Mouse (Mus musculus) heart, postnatal 25 days (tissue): ENCODE measurements around the gene Smoc2. TPM values are rescaled to one million over a fixed set of nuclear protein-coding genes. Genes with fewer than 3 reads are reported as not detected.
A peak's percentile ranks its signal among the peaks of the same experiment; 100 is the strongest.

Experiments
- DNase-seq: peaks from one replicate; pipeline ENCODE4 v3.0.0; 2022; ENCODE audit warnings: low spot score
- intact Hi-C: fragments of 180-260 bp; cut with DNase I; formaldehyde crosslinking; loops from one replicate; pipeline ENCODE4 v1.15.1; 2025
- total RNA-seq, 2 experiments: library from RNA; stranded (reverse); gene quantifications; 2 replicates each; pipeline ENCODE4 v1.2.3; 2021

Gene Smoc2
- total RNA-seq, 2 experiments from 2014 or later: 41.3 to 49.1 TPM

- DNase-seq: no peak
- intact Hi-C loops: no loop called here
Measured at GRCm38 (mm10) chr17:14392443-14392842, 113.1 kb downstream of the Smoc2 start.

- no peak for DNase-seq
- intact Hi-C loops: no loop called here
Measured at GRCm38 (mm10) chr17:14394861-14395260, 115.6 kb downstream of the Smoc2 start.

DNA sequence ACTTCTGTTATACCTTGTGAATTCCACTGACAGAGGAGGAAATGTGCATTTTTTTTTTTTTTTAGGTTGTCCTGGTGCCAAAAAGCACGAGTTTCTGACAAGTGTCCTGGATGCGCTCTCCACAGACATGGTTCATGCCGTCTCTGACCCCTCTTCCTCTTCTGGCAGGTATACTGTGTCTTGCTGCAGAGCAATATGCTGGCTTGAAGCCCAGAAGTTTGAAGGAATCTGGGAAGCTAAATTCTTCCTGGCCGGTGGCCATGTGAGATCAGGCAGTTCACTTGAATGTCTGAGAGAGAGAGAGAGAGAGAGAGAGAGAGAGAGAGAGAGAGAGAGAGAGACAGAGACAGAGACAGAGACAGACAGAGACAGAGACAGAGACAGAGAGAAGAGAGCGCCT lies 118.2 kb downstream of the Smoc2 start:
- DNase-seq: peak; percentile 19
- intact Hi-C loops: no loop called here

DNA sequence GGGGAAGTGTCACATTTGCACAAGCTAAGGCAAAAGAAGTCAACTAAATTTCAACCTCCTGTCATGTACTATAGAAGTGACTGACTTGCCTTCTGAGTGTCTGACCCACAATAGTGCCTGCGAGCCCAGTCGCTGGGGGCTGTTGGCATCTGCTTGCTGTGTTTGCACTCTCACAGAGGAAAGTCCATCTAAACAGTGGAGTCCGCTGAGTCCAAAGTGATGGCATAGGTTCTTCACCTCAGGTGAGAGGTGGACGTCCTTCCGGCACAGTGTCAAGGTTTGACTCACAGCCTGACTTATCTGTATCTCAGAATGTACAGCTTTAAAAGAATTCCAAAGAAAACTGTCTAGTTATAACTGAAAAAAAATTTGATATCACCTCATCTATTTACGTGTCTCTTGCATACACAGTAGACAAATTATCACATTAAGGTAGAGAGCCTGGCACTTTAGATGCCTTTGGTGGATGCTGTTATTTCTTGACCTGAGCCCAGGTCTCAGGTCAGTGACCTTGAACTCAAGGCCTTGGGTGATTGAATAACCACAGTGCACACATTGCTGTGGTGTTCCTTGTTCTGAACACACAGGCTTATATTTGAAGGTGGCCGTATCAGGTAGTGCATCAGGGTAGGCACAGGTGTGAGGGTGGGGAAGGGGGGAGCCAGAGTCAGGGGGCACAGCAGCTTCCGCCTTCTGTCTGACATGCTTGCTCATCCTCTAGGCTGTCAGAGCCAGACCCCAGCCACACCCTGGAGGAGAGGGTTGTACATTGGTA lies 119.5 kb downstream of the Smoc2 start:
- DNase-seq: no peak
- intact Hi-C loops: no loop called here

DNA sequence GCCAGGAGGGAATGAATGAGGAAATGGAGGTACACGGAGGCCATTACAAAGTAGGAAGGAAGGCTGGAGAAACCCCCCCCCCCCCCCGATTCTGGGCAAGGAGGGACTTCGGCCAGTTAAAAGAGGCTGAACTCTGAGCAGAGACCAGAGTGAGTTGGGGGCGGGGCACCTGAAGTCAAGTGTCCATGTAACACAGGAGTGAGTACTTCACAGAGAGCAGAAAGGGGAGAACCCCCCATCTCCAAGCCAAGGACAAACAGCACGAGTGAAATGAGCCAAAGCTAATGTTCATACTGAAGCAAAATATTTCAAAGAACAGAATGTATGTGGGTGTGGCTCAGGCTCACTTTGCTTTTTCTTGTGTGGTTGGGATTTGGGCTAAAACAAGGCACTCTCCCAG lies 121.7 kb downstream of the Smoc2 start:
- DNase-seq: no peak
- intact Hi-C loops: no loop called here

DNA sequence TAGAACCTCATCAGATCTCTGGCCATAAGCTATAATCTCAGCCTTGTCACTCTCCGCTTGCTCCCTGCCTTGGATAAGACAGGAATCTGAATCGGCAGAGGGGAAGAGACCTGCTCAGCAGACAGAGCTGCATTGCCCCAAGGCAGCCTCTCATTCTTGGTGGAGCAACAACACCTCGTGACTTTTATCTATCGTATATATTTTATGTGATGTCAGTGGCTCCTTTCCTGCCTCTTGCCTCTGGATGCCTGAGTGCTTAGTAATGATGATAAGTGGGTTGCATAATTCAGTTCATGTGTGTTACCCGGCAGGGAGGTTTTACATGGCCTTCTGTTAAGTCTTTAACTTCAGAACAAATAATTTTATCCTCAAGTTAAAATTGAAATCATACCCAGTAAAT lies 128.6 kb downstream of the Smoc2 start:
- DNase-seq: no peak
- intact Hi-C loops: no loop called here

- intact Hi-C loops: loop anchor here (2.0 kb wide), 1 partner anchor 180 kb away; no protein-coding TSS in a partner anchor
- DNase-seq: no peak
Measured at GRCm38 (mm10) chr17:14412460-14412859, 133.2 kb downstream of the Smoc2 start.

DNA sequence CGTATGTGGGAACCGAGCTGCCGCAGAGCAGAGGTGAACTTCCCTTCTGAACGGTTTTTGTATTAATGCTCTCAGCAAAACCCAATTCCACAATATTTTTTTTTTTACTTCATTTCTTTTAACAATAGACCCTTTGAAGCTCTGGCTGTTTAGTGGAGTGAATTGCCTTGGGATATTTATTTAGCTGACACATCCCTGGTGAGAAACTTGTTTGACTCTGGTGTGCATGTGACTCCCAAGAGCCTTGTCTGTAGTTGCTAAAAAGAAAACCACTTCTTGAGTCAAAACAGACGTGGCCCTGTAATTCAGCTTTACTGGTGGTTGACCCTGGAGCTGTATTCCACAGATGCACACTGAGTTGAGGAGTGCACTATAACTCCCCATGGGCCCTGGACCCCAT lies 135.2 kb downstream of the Smoc2 start:
- intact Hi-C loops: no loop called here
- DNase-seq: no peak

DNA sequence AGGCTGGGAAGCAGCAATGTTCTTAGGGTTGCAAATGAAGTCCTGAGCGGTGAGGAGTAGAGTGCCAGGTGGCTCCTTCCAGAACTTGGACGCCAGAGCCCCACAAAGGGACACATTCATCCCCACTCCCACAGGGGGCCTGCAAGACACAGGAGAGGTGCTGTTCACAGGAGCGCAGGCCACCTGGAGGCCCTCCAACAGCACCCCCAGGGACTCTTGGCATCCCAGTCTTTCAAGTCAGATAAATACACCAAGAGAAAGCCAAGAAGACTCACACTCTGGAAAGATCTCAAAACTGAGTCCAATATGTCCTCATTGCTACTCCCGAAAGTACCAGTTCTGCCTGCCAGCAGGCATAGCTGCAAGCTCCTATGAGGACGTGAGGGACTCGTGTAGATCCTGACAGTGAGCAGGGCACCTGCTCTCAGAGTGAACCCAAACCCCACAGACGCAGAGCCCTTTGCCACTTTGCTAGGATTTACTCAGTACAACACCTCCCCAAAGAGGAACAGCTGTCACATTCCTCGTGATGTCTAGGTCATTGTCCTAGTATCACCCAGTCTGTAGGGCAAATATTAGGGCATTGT lies 141.2 kb downstream of the Smoc2 start:
- intact Hi-C loops: no loop called here

DNA sequence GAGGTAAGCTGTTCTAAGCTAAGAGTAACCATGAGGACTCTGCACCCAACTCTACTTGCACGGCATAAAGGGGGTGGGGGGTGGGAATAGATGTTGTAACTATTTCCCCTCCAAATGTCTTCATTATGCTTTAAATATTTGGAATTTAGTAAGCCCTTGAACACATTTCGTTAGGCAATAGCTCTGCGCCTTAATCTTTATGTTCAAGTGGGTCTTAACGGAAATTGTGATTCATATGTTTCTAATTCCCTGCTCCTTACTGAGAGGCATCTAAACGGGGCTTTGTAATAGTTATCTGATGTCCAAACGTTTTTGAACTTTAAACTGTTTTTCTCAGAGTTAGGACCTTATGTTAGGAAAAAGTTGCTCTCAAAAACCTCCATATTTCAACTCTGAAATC lies 147.2 kb downstream of the Smoc2 start:
- intact Hi-C loops: no loop called here
- no peak for DNase-seq

More for the DNA sequence above, 141.2 kb downstream of the Smoc2 start:
- DNase-seq: peak; percentile 28

DNA sequence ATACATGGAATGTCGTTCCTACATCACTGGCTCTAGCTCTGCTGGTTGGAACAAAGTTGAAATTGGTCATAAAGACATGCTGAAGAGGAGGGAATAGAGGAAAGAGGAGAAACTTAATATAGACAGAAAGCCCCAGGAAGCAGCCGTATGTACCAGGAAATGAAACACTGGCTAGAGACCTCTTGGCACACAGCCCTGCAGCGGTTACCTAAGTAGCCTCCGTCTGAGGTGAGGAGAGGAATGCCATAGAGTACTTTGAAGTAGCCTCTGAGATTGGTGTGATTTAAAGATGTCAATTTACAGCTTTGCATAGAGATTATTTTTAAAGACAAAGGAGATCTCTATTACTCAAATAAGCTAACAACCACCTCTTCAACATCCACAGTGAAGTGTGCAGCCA lies 155.4 kb downstream of the Smoc2 start:
- DNase-seq: no peak

GRCm38 (mm10) chr17:14445611-14446010 lies 166.3 kb downstream of the Smoc2 start:
- intact Hi-C loops: no loop called here
- DNase-seq: no peak

More for the DNA sequence above, 155.4 kb downstream of the Smoc2 start:
- intact Hi-C loops: no loop called here

DNA sequence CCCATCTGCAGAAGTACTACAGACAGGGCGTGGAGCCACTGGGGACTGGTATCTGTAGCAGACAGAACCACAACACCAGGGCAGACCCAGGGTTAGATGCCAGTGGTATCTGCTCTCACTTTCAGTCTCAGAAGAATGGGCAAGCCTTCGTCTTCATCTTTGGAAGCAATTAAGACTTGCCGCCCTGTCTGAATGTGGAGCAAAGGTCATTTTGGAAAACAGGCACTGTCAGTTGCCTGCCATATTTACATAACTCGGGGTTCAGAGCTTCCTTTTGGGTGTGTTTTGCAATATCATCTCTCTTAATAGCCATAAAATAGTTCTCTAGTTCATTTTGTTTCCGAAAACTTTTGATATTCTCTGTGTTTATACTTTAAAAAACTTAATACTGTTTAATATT lies 168.0 kb downstream of the Smoc2 start:
- no peak for DNase-seq
- intact Hi-C loops: no loop called here

Other genes starting within 250 kb of the Smoc2 start
- not detected for gene Gm7358, start 220.0 kb upstream of the Smoc2 start, total RNA-seq
- gene Dact2, start 75.2 kb upstream of the Smoc2 start, total RNA-seq: 1 to 10 TPM in 1 of 2 experiments, under 1 TPM in 1; 0.92 to 1.8 TPM